Mouse (Mus musculus) spleen, postnatal 14 days (tissue): Measurements from ENCODE around the gene Slc44a4.
"Not testable (repeated sequence)": the region's sequence is repeated elsewhere in the genome, so short reads cannot be mapped to it uniquely, and the experiment has no call there.

Experiments used
- DNase-seq, 2 experiments: peaks; one replicate each; pipeline ENCODE4 v3.0.0; 2021 to 2022; ENCODE audit warnings: low spot score in 2 of 2

Slc44a4 gene

DNA sequence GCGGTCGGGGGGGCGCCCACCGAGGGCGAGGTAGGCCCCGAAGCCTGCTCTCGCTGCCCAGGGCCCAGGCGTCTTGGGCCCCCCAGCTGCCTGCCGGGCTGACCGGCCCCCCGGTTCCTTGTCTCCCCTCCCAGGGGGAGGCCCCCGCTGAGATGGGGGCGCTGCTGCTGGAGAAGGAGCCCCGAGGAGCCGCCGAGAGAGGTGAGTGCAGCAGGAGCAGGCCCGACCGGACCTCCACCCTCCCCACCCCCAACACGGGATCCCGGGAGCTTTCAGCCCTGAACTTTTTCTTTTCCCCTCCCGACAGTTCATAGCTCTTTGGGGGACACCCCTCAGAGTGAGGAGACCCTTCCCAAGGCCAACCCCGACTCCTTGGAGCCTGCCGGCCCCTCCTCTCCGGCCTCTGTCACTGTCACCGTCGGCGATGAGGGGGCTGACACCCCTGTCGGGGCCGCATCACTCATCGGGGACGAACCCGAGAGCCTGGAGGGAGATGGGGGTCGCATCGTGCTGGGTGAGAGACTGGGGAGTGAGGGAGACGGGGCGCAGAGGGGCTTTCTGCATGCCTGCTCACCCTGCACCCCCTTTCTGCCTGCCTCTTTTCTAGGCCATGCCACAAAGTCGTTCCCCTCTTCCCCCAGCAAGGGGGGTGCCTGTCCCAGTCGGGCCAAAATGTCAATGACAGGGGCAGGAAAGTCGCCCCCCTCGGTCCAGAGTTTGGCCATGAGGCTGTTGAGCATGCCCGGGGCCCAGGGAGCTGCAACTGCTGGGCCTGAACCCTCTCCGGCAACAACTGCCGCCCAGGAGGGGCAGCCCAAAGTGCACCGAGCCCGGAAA, 15.0 kb upstream of the Slc44a4 start:
- DNase-seq = no peak

DNA sequence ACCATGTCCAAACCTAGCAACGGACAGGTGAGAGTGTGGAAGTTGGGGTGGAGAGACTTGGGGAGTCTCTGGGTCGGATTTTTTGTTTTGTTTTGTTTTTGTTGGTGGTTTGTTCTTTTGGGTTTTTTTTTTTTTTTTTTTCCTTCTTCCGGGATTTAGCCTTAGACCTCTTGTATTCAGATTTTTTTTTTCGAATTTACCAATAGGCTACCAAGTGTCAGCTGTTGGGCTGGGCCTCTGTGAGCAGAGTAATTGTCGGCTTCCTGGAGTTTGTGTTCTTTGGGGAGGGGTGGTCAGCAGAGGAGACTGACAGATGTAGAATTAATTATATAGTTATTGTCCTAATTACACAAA, 14.4 kb upstream of the Slc44a4 start:
- DNase-seq = no peak

DNA sequence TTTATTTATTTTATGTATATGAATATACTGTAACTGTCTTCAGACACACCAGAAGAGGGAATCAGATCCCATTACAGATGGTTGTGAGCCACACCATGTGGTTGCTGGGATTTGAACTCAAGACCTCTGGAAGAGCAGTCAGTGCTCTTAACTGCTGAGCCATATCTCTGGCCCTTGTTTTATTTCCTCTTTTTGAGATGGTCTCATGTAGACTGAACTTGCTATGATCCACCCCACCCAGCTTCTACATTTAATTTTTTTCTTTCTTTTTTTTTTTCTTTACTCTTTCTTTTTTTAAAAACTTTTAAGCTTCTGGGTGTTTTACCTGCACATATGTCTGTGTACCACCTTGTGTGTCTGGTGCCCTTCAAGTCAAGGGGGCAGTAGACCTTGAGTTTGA, 13.4 kb upstream of the Slc44a4 start:
- not testable (repeated sequence) for DNase-seq

DNA sequence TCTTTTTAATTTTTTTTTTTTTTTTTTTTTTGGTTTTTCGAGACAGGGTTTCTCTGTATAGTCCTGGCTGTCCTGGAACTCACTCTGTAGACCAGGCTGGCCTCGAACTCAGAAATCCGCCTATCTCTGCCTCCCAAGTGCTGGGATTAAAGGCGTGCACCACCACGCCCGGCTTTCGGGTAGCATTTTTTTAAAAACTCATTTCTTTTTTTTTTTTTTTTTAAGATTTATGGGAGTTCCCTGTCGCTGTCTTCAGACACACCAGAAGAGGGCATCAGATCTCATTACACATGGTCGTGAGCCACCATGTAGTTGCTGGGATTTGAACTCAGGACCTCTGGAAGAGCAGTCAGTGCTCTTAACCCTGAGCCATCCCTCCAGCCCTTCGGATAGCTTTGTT, 12.3 kb upstream of the Slc44a4 start:
- DNase-seq = not testable (repeated sequence)

DNA sequence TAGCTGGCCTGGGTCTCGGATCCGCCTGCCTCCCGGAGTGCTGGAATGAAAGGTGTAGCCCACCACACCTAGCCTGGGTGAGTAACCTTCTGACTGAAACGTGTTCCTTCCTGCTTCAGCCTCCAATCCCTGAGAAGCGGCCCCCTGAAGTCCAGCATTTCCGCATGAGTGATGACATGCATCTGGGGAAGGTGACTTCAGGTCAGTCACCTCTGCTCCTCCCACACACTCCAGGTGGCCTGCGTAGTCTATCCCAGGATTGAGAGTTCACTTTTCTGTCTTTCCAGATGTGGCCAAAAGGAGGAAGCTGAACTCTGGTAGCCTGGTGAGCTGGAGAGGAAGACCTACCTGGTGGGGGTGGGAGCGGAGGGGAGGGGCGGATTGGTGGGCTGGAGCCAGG, 11.4 kb upstream of the Slc44a4 start:
- no peak for DNase-seq

DNA sequence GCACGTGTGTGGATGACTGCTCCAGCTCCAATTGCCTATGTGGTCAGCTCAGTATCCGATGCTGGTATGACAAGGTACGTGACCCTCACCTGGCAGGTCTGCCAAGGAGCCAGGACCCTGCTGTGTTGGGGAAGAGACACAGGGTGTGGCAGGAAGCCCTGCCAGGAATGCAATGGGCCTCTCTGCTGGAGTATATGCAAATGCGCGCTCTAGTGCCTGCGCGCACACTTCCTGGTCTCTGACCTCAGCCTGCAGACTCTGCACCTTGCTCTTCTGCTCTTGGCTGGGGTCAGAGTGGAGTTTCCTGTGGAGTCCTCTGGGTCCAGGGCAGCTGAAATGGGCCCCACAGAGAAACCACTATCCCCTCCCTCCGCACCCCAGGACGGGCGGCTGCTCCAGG, 3.3 kb upstream of the Slc44a4 start:
- no peak for DNase-seq

DNA sequence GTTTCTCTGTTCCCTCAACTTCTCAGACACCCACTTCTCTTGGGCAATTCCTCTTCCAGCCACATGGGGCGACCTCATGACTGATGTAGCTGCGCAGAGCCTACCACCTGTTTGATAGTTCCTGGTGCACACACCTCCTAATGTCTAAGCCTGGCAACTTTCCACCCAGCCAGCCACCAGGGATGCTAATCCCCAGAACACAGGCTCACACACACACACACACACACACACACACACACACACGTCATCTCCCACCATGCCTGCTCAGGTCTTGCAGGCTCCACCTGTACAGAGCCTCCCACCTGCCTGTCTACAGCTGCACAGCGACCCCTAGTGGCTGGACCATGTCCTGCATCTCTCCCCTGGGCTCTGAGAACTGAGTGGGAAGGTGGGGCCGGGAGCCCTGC, 2.3 kb upstream of the Slc44a4 start:
- DNase-seq = peak; percentile 73 to 86

DNA sequence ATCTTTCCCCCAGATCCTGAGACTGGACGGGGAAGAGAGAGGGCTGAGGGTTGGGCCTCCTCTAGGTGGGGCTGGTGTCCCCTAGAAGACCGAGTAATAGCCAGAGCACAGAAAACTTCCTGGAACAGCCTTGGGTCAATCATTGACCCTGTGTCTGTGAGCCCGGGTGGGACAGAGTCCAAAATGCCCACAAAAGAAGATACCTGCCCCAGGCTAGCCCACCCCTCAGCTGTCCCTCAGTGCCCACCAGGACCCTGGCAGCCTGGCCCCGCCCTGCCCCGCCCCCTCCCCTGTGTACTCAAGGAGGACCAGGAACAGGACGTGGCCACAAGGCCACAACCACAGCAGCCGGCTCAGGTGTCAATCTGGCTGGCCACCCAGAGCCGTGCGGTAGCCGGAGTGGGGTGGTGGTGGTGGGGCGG, 1.2 kb downstream of the Slc44a4 start:
- DNase-seq = no peak

DNA sequence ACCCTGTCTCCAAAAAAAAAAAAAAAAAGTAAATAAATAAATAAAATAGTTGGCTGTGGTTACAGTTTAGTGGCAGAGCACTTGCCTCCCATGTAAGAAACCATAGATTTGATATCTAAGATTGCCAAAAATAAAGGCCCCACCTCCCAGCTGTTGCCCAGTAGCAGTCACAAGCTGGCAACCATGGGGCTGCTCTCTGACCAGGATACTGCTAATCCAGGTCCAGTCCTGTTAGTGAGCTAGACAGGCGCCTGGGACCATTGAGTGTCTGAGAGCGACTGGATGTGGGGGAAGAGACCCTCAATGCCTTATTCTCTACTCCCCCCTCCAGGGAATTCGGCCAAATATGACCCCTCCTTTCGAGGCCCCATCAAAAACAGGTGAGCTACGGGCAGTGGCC, 2.0 kb downstream of the Slc44a4 start:
- no peak for DNase-seq

DNA sequence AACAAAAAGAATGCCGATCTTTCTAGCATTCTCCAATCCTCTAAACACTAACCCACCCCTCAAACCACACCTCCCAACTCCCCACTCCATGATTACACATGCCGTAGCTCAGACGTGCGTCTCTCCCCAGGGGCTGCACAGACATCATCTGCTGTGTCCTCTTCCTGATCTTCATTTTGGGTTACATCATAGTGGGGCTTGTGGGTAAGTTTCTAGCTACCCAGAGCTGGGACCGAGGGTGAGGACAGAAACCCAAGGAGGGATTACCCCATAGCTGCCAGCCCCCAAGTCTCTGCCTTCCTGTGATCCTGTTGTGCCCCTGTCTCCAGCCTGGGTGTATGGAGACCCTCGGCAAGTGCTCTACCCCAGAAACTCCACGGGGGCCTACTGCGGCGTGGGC, 2.9 kb downstream of the Slc44a4 start:
- no peak for DNase-seq

DNA sequence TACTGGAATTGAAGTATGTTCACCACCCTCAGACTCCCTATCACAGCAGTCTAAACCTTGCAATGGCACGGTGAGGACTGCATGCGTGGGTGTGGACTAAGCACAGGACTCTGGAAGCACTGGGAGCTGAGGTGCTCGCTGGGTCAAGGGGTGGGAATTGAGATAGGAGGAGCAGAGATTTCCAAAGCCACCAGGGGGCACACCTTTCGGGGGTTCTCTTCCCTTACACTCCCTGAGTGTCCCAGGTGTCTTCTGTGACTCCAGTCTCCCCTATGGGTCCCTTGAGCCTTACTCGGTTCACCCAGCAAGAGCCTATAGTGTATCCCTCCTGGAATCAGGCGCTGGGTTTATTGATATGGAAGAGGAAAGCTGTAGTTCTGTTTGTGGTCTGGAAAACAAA, 8.7 kb downstream of the Slc44a4 start:
- DNase-seq = no peak

DNA sequence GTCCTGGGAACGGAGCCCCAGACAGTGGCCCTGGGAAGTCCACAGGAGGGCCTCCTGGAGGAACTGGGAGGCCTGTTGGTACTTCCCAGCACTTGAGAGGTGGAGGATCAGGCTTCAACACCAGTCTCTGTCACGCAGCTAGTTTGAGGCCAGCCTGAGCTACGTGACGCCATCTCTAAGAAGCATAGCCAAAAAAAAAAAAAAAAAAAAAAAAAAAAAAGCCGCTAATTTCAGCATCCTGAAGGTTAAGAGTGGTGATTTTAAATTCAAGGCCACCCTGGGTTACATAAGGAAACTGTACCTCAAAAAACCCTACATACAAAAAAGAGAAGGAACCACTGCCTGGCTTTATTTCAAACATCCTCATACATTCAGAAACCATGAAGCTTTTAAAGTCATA, 10.0 kb downstream of the Slc44a4 start:
- DNase-seq = no peak

DNA sequence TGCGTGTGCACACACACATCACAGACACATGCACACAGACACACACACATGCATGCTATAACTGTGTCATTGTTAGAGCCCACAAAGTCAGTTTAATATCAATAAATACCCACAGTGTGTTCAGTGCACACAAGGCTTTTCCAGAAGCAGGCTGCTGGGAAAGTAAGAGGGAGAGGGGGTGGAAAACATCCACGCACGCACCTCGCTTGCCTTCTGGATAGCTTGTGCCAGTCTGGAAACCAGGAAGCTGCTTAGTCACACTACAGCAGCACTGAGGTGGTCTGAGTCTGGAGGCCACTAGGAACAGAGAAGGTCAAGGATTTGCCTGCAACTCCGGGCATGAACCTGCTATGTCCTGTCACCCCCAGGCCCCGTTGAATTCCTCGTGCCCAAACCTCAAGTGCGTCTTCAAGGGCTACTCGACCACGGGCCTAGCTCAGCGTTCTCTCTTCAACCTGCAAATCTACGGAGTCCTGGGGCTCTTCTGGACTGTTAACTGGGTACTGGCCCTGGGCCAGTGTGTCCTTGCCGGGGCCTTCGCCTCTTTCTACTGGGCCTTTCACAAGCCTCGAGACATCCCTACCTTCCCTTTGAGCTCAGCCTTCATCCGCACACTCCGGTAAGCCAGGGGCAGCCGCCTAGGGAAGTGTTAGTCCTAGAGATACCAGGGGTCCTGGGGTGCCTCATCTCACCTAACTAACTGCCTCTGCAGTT, 13.2 kb downstream of the Slc44a4 start:
- no peak for DNase-seq

DNA sequence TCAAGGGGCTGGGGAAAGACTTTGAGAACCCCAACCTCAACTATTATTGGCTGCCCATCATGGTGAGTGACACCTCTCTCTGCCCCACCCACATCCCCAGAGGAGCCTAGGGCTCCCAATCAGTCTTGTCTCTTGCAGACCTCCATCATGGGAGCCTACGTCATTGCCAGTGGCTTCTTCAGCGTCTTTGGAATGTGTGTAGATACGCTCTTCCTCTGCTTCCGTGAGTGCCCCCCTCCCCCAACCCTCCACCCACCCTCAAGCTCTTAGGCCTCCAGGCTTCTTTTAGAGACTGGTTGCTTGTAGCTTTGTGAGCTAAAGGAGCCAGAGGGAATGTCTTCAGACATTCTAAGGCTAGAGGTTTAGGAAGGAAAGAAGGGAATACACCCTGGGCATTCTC, 14.6 kb downstream of the Slc44a4 start:
- no peak for DNase-seq

DNA sequence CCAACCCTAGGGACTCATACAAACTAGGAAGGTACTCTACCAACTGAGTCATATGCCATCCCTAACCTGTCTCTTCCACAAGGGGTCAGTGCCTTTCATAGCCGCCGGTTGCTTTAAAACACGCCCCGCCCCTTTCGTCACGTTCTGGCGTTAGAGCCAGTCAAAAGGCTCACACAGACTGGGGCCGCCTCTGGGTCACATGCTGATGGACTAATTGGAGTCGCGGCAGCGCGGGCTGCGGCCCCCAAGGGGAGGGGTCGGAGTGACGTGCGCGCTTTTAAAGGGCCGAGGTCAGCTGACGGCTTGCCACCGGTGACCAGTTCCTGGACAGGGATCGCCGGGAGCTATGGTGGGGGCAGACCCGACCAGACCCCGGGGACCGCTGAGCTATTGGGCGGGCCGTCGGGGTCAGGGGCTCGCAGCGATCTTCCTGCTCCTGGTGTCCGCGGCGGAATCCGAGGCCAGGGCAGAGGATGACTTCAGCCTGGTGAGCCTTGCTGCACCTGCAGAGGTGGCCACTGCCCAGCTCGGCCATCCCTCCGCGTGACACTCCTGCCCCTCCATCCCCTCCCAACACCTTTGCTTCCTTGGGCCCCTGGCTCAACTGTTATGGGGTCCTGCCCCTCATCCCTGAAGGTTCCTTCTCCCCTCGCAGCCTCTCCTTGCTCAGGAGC, 16.9 kb downstream of the Slc44a4 start, which contains the start of gene Neu1:
Neu1 (plus strand) TSS at position 193 of the 674 bp plus-strand sequence.
- DNase-seq = peak; percentile 84 to 92

DNA sequence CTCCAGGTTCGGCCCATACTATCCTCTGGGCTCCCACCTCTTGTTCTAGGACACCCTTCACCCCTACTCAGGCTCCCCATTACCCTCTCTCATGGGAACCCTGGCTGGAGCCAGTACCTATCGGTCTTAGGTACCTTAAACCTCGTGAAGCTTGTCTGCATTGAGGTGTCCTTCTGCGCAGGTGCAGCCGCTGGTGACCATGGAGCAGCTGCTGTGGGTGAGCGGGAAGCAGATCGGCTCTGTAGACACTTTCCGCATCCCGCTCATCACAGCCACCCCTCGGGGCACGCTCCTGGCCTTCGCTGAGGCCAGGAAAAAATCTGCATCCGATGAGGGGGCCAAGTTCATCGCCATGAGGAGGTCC, 17.5 kb downstream of the Slc44a4 start:
- DNase-seq = no peak

DNA sequence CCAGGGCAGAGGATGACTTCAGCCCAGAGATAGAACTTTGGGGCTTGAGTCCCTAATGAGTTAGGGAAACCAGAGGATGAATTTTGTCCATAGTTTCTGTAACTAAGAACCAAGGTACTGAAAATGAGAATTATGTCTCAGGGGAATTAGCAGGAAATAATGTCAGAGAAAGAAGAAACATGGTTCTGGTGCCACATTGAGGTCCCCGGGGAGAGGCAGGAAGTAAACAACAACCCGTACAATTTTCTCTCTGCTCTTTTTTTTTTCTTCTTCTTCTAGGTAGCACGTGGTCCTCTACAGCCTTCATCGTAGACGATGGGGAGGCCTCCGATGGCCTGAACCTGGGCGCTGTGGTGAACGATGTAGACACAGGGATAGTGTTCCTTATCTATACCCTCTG, 18.0 kb downstream of the Slc44a4 start:
- no peak for DNase-seq

DNA sequence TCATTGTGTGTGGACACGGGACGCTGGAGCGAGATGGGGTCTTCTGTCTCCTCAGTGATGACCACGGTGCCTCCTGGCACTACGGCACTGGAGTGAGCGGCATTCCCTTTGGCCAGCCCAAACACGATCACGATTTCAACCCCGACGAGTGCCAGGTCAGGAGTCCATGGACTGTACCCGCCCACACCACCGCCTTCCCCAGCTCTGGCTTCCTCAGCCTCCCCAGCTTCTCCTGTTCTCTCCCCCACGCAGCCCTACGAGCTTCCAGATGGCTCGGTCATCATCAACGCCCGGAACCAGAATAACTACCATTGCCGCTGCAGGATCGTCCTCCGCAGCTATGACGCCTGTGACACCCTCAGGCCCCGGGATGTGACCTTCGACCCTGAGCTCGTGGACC, 19.8 kb downstream of the Slc44a4 start:
- DNase-seq = no peak

DNA sequence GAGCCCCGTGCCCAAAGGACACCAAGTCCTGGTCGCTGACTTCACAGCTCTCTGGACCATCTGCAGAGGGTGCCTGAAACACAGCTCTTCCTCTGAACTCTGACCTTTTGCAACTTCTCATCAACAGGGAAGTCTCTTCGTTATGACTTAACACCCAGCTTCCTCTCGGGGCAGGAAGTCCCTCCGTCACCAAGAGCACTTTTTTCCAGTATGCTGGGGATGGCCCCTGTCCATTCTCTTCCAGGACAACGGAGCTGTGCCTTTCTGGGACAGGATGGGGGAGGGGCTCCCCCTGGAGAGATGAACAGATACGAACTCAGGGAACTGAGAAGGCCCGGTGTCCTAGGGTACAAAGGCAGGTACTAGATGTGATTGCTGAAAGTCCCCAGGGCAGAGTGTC, 20.6 kb downstream of the Slc44a4 start:
- no peak for DNase-seq

DNA sequence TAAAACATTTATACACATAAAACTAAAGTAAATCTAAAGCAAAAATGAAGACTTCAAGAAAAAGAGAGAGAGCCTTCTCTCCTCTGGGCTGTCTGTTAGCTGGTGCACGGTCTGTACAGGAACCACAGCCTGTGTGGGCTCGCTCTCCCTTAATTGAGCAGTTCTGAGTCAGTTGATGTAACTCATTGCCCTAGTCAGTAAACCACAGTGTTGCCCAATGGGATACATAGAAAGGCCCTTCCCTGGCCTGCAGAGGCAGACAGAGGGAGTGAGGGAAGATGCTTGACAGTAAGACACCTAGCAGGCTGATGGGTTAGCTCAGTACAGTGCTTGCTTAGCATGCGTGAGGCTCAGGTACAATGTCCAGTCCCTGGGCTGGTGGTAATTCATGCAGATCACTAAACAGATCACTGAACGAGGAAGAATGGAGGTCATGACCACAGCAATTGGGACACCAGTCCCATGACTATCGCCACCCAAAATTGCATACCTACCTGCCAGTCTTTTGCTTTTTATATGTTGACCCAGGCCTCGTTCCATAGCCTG, 23.8 kb downstream of the Slc44a4 start:
- DNase-seq = no peak

DNA sequence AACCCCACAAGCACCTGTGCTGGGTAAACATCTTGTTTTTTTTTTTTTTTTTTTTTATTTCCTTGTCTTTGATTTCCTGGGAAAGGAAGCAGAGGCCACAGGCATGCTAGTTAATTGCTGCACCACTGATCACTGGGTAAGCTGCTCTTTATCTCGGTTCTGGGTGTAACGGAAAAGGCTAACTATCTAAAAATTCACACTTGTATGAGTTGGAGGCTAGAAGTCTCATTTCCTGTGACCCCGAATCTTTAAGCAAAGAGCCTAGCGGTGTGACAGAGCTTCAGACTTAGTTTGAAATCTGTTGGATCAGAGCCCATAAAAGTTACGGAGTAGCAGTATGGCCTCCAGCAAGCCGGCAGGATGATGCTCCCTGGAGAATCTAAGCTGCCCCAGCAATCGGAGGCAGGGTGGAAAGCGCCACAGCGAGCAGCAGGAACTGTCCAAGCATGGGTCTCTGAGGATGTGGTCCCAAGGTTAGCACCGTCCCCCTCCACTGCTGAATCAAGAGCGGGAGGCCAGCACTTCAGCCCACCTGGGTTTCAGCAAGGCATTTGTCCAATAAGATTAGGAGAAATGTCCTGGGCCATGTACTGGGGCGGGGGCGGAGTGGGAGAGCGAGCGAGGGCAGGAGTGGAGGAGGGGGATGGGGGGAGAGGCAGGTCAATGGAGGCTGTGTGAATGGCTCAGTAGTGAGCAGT, 27.2 kb downstream of the Slc44a4 start:
- no peak for DNase-seq
